Mouse (Mus musculus) megakaryocyte-erythroid progenitor cell, adult 5-6 weeks (primary cell): ENCODE measurements at regions not wholly inside any gene's neighbourhood (a gene's known extent, or its start where the extent isn't known, plus 50 kb on each side); places are given as distances from the start of the nearest gene placed in this dataset.

Experiments used
- ATAC-seq: replicated peaks from 2 replicates; pipeline ENCODE4 v1.8.0; 2016; ENCODE audit warnings: mild to moderate bottlenecking, inconsistent platforms; ENCODE audit not compliant: severe bottlenecking, poor library complexity, low FRiP score, low TSS enrichment

- no peak for ATAC-seq
Measured at GRCm38 (mm10) chr2:178700825-178701224, 270.5 kb downstream of the Cdh26 start.

DNA sequence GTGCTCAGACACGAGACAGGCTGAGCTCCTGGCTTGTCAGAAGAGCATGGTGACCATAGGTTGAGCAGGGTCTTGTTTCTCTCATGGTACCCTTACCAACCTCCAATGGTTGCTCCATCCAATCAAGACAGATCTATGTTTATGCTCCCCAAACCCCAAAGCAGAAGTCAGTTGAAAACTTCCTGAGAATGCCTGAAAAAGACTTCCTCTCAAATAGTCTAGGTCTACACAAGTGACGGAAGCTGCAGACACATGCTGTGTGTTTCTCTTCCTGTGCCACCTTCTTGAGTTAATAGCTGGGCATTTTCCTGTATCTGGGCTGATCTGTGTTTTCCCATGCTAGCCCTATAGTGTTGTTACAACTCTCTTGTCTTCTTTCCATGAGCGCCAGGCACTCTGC is 274.2 kb downstream of the Cdh26 start:
- ATAC-seq = no peak

- no peak for ATAC-seq
Measured at GRCm38 (mm10) chr2:178708649-178709048, 278.3 kb downstream of the Cdh26 start.

DNA sequence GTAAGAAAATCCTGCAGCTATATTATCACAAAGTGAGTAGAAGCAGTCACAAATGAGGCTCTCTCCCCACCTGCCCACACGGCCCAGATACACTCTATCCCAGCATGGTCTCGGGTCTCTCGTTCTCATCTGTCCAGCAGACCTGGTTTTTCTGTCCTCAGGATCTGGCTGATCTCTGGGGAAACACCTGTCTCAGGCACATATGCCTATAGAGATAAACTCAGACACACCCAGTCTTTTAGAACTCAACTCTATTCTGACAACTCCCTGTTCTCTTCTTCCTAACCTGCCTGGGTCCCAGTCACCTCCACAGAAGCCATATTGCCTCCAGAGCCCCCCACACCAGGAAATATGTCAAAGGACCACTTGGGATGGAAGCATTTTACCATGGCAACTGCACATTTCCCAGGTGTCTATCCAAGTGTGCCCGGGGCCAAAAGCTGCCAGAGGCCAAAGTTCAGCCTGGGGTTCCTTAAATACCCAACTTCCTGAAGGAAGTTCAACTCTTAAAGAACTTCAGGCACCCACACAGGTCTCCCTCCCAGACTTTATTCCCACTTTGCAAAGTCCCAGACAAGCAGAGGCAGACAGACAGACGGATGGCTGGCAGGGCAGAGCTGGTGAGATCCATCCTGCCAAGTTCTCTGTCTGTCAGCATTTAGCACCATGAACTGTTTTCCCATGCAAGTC is 279.0 kb downstream of the Cdh26 start:
- ATAC-seq = 0 out of 2 replicates have a peak, but pooled peaks have one; percentile 23

- no peak for ATAC-seq
Measured at GRCm38 (mm10) chr2:178710001-178710400, 279.7 kb downstream of the Cdh26 start.

DNA sequence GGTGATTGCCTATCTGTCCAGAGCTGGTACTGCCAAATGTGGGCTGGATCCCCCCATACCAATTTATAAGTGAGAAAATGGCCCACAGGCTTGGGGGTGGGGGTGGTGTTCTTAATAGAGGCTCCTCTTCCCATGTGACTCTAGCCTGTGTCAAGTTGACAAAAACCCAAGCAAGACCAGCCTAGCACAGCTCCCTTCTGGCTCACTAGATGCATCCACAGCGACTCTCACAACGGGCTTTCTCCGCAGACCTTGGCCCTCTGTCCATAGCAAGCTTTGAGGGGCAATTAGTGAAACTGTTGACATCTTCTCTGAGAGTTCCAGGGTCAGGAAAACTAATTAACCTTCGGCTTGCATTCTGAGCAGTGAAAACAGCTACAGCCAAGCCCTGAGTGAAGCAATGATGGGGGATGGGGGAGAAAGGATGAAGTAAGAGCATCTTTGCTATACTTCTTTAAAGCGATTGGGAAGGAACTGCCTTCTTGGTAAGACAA is 281.3 kb downstream of the Cdh26 start:
- no peak for ATAC-seq

- no peak for ATAC-seq
Measured at GRCm38 (mm10) chr2:178712391-178712892, 282.1 kb downstream of the Cdh26 start.

GRCm38 (mm10) chr2:178715500-178716245 is 285.3 kb downstream of the Cdh26 start:
- no peak for ATAC-seq

- ATAC-seq = no peak
Measured at GRCm38 (mm10) chr2:178718048-178718447, 287.7 kb downstream of the Cdh26 start.

- no peak for ATAC-seq
Measured at GRCm38 (mm10) chr2:178723455-178723854, 293.1 kb downstream of the Cdh26 start.

DNA sequence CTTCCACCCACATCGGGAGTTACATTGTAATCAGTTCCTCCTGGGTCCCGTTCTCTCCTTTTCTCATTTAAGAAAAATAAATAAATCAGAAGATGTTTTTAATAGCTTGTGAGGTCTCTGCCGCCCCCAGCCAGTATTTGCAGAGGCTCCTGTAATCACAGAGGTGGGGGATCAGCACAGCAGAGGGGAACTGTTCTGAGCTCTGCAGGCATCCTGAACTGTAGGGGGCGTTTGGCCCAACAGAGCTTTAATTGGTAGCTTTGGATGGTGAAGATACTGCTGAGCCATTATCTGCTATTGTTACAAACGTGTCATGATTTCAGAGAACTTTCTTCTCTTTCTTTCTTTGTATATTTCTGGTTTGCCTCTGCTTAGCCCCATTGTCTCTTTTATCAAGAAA is 293.9 kb downstream of the Cdh26 start:
- ATAC-seq = no peak

DNA sequence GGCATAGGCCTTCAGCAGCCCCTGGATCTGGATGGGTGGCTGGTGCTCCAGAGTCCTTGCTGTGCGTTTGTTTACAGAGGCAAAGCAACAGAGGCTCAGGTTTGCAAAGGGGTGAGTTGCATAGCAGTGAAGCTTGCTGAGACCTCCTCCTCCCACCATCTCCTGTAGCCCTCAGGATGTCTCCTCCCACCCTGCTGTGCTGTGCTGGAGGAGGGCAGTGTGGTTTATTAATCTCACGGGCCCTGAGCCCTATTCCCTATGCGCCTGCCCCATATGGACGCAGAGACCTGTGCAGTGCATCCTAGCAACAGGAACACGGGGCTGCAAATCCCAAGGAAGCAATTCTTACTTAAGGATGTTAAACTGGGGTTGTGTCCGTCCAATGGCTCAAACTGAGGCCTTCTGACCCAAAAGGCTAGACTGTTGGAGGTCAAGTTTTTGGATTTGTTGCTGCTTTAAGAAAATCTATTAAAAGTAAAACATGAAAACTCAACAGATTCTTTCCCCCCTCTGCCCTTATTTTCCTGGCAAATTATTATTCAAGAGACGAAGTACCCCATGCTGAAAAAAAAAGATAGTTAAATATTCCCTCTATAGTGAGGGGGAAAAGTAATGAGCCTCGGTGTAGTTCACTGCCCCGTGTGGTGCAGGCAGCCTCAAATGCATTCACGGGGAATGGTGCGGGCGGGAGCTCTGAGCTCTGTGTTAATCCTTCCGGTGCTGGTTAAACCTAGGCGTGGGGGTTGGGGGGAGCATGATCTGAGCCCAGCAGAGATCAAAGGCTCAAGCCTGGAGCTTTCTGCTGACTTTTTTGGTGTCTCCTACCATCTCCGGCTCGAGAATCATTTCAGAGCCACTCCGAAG is 297.8 kb downstream of the Cdh26 start:
- no peak for ATAC-seq

DNA sequence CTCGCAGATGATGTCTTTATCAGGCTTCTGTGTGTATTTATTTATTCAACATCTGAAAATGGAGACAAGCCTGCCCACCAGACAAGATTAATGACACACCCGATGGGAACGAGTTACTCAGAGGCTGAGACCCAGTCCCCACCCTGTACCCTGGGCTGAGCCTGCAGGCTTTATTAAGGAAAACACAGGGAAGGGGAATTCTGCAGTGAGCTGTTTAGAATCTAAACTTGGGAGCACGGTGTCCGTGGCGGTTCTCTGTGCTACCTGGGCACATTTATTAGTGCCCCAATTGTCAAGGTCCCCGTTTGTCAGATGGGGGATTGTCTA is 298.4 kb downstream of the Cdh26 start:
- no peak for ATAC-seq

DNA sequence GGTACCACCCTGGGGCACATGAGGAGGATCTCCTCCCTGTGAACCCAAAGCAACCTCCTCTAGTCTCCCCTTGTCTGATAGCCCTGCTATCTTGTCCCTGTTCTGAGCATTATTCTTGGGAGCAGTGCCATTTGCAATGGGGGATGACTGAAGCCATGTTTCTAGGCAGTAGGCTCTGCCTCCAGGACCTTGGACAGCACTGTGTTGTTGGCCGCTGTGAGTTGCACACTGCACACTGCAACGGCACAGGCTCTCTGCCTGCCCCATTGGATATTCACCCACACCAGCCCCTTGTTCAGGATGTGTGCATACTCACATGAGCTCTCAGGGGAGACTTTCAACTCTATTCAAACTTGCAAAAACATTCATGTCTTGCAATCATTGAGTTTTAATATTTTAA is 304.8 kb downstream of the Cdh26 start:
- 0 out of 2 replicates have a peak, but pooled peaks have one; percentile 41 for ATAC-seq

DNA sequence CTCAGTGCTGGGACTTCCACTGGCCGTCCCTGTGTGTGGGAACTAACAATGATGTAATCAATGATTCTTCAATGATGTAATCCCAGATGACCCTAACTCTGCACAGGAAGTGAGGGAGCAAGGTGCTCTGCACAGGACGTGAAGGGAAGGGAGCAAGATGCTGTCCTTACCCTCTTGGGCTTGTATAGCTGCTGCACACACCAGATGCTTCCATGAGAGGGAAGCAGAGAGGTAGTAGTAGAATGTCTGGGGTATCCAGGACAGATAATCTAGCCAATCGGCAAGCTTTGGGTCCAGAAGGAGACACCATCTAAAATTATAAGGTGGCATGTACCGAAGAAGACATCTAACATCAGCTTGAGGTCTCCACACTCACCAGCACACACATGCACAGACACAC is 314.3 kb downstream of the Cdh26 start:
- ATAC-seq = no peak

GRCm38 (mm10) chr2:178745296-178746015 is 315.1 kb downstream of the Cdh26 start:
- no peak for ATAC-seq

DNA sequence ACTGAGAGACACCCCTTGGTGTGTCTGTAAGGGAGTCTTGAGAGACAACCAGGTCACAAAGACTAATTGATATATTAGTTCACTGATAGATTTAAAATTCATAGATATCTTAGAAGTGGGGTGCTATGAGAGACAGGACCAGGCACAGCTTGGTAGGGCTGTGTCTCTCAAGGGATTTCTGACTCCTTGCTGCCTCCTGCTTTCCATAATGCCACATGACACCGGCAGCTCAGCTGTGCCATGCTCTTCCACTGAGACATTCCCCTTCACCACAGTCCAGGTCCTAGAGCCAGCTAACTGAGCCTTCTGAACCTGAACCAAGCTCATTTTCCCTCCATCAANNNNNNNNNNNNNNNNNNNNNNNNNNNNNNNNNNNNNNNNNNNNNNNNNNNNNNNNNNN is 320.9 kb downstream of the Cdh26 start:
- ATAC-seq = no peak

GRCm38 (mm10) chr2:178758366-178758765 is 328.0 kb downstream of the Cdh26 start:
- peak; percentile 84 for ATAC-seq

DNA sequence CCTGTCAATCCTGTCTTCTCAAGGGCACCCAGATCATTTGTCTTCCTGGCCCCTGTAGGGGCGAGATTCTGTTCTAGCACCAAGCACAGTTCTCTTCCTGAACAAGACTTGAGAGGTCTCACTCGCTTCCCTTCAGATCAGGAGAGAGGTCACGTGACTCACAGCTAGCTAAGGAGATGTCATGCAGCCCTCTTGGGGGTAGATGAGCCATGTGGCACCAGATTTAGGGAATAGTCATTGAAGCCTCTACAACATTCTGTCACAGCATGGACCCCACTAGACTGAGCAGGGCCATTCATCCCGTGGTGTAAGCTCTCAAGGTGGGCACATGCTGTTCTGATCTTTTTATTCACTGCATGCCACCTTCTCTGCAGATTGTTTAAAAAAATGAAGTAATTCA is 338.2 kb downstream of the Cdh26 start:
- no peak for ATAC-seq
